Mouse (Mus musculus) v-Abl transformed pro-B cells (cell line): ENCODE results near the gene Tmc7.

ENCODE experiments used
- in situ Hi-C, 2 experiments: fragments of 400-800 bp; cut with MboI; formaldehyde crosslinking; loops; one replicate each; pipeline ENCODE4 v1.15.1; 2025; ENCODE audit not compliant: unreplicated experiment in 2 of 2

Tmc7 gene

DNA sequence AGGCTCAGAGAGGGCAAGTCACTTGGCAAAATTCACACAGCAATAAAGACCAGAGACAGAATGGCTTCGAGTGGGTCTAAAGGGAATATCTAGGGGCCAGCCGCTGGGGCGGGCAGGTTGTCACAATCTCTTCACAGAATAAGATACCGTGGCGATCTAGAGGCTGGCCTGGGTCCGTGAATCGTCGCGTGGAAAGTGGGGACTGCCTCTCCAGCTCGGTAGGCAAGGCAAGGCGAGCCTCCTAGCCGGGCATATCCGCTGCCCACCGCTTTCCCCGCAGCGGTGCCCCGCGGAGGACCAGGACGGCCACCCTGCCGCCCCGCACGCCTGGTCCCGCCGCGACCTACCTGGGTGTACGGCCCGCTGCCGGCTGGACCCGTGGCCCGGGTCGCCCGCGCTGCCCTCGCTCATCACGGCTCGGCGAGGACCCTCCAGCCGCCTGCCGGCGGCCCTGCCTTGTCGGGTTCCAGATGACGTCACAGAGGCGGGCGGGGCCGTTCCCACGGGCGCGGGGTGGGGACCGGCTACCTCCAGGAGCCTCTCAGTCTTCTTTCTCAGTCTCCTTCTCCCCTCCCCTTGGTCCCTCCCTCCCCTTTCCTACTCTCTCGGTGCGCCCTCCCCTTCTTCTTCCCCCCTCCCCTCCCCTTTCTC lies at the start of gene Tmc7:
Gene Tmc7, minus strand, starts transcription at position 480 of the 651 bp plus-strand sequence.
- in situ Hi-C loops, result no loop called here

DNA sequence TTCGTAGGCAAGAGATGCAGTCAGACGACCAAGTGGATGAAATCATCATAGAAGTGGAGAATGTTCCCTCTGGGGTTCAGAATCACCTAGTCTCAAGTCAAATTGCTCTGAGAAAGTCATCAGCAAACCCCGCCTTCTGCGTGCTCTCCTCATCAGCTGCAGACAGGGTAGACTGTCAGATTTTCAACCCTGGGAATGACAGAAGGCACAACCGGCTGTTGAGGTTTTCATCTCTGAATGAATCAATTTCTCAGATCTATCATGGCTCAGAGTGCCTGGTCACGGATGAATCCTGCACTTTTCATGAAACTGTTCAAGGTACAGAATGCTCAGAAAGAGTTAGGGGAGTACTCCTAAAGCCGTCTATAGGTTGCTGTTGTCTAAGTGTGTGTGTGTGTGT lies 49.4 kb upstream of the Tmc7 start:
- in situ Hi-C loops, result loop anchor here in 1 of 2 experiments (25.0 kb wide), 1 partner anchor 822 kb away; no protein-coding TSS in a partner anchor

DNA sequence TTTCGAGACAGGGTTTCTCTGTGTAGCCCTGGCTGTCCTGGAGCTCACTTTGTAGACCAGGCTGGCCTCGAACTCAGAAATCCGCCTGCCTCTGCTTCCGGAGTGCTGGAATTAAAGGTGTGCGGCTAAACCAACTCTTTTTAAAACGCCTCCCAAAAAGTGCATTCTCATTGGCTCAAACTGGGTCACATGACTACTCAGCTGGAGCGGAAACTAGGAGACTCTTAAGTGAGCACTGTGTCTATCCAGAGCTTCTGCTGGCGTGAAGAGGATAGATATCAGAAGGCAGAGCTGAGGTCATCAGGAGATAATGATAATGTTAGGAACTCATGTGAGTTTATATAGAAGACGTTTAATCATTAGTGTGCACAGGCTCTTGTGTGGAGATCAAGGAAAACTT lies 48.6 kb upstream of the Tmc7 start:
- in situ Hi-C loops, result loop anchor here in 1 of 2 experiments (25.0 kb wide), 1 partner anchor 821 kb away; no protein-coding TSS in a partner anchor

DNA sequence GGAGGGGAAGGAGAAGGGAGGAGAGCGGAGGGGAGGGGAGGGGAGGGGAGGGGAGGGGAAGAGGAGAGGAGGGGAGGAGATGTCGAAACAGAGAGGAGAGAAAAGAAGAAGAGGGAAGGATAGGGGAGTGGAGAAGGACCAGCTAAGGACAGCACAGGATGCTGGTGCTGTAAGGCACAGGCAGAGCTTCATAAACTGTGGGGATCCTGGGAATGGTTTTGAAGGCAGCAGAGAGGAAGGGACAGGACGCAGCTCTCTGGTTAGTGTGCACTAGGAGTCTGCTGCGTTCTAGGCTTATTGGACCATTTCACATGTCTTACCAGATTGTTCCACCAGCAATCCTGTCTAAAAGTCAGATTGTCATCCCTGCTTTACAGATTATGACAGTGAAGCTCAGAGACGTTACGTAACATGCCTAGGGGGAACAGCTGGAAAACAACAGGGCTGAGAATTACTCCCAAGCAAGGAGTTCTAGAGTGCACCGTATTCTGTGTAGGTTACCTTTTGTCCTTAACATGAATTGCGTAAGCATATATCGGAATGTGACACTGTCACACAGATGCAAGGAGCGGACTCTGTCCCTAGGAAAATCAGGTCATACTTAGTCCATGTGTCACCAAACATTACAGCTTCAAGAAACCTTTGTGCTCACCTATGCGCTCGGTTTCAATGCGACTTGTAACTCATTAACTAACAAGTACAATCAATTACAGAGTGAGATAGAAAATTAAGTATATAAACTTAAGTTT lies 43.2 kb upstream of the Tmc7 start:
- in situ Hi-C loops, result loop anchor here in 1 of 2 experiments (25.0 kb wide), 1 partner anchor 815 kb away; no protein-coding TSS in a partner anchor

DNA sequence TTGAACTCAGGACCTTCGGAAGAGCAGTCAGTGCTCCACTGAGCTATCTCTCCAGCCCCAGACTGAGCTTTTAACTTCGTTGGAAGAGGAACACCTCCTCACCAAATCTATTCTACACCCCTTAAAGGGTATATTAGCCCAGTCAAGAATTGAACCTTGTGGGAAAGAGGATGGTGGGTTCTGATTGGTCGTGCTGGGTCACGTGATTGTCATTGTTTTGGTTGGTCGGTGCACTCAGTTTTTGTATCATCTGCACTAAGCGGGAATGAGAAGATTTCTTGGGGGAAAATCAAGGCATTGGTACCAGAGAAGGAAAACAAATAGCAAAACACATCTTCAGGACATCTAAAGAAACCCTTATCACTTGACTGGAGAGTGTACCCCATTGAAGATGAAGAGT lies 36.6 kb upstream of the Tmc7 start:
- in situ Hi-C loops, result loop anchor here in 1 of 2 experiments (25.0 kb wide), 1 partner anchor 366 kb away; the partner anchor contains the start of gene Gprc5b

DNA sequence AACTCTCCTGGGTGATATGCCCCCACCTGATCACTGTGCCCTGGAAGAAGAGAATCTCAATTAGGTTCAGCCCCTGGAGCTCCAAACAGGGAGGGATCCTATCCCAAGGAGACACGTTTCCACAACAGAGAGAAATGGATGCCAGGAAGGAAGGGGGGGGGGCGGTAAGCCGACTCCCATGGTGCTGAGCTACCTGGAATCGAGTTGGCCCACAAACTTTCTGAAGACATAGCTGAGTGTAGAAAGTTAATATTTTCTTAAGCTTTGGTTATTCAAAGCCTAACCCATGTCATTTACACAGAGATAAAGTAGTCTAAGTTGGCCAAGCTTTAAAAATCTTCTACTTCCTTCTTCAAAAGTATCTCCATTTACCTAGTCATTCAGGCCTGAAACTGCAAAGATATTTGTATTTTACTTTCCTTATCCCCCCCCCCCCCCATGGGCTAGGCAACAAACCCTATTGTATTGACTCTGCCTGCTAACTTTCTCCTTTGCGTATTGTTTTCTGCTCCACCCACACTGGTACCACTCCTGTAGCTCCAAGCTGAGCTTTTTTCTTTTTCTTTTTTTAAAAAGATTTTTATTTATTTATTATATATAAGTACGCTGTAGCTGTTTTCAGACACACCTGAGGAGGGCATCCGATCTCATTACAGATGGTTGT lies 35.8 kb upstream of the Tmc7 start:
- in situ Hi-C loops, result loop anchor here in 1 of 2 experiments (25.0 kb wide), 1 partner anchor 367 kb away; the partner anchor contains the start of gene Gprc5b

DNA sequence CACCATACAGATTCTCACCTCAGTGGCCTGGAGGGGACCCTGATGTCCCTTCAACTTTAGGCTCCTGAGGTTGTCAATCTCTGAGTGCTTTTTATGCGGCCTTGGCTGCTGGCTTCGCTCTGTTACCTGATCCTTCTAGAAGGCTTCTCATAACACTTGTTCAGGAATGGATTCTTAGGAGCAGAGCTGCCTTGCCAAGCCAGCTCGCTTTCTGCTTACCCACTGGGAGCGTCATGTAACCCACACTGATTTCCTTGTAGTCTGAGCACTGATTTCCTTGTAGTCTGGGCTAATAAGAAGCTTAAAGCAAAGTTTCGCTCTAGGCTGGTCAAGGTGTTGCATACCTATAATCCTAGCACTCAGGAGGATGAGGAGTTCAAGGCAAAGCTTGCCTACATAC lies 33.6 kb upstream of the Tmc7 start:
- in situ Hi-C loops, result loop anchor here in 1 of 2 experiments (25.0 kb wide), 1 partner anchor 369 kb away; the partner anchor contains the start of gene Gprc5b

DNA sequence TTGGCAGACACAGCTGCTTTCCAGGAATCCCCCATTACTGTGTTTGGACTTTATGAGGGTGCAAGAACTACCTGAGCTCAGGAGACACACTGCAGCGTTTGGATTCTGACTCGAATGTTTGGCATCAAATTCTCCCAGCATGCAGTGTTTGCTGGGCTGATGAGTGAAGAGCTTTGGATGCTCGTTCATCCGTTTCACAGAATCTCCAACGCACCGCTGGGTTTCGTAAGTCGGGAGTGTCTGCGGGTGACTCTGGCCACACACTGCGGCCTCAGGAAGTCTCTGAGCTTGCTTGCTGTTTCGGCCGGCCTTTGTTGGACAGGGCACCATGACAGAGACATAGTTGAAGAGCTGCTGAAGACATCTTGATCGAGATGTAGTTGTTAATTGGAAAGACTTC lies 29.5 kb upstream of the Tmc7 start:
- in situ Hi-C loops, result loop anchor here in 1 of 2 experiments (25.0 kb wide), 1 partner anchor 373 kb away; the partner anchor contains the start of gene Gprc5b

DNA sequence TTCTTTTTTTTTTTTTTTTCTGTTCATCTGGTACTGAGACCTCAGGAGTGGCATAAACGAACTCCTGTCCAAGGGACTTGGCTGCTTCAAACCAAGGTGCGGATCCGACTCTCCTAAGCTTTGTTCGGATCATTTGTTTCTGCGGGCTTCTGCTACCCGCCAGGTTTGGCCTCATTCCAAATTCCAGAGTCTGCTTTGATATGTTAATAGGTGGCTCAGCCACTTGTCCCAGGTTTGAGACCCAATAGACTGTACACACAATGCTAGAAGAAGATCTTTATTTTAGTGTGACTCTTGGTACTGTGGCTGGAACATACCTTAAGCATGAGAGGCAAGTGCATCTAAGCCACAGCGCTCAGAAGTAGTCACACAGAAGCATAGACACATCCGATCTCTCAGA lies 27.4 kb upstream of the Tmc7 start:
- in situ Hi-C loops, result loop anchor here in 1 of 2 experiments (25.0 kb wide), 1 partner anchor 375 kb away; the partner anchor contains the start of gene Gprc5b

DNA sequence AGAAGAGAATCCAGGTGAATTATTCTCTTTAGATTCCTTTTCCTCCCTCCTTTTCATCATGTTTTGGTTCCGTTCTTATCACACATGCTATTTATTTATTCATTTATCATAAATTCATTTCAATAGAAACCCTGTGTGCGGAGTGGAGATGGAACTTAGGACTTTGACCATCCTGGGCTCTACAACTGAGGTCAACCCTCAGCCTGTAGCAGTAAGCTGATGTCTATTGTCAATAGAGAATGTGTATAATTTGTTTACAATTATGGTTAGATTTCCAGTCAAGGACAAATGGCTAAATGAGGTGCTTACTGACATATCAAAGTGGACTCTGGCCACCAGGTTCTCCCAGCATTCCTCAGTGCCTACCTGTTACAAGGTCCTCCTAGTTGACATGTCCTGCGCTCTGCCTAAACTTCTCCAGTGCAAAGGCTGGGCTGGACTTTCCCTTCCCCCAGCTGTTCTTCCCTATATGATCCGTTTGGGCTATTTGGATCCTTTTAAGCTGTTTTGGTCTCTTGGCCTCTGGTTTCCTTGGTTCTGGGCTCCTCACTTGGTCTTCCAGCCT lies 26.7 kb upstream of the Tmc7 start:
- in situ Hi-C loops, result loop anchor here in 1 of 2 experiments (25.0 kb wide), 1 partner anchor 376 kb away; the partner anchor contains the start of gene Gprc5b

DNA sequence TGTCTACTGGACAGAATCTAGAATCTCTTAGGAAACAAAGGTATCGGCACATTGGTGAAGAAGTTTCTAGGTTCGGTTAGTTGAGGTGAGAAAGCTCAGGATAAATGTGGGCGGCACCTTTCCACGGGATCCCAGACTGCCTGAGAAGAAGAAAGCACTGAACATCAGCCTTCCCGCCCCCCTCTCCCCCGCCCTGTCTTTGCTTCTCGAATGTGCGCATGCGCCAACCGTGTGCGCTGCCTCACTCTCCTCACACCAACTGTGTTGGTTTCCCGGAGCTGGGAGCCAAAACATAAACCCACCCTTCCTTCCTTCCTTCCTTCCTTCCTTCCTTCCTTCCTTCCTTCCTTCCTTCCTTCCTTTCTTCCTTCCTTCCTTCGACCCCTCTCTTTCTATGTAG lies 26.2 kb upstream of the Tmc7 start:
- in situ Hi-C loops, result loop anchor here in 1 of 2 experiments (25.0 kb wide), 1 partner anchor 377 kb away; the partner anchor contains the start of gene Gprc5b

DNA sequence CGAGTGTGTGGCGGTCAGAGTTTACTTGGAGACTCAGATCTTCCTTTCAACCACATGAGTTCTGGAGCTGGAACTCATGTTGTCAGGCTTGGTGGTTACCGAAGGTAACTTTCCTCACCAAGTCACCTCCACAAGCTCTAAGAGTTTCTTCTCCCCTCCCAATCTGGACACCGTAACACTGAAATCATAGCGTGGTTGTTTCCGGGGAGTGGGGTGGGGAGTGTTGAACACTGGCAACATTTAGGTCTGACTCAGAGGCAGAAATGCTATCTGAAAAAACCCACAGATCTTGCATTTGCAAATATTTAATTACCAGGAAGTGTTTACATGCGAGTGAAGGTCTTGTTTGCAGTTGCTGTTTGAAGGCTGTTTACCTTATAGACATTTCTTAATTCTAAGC lies 25.3 kb upstream of the Tmc7 start:
- in situ Hi-C loops, result loop anchor here in 1 of 2 experiments (25.0 kb wide), 1 partner anchor 377 kb away; the partner anchor contains the start of gene Gprc5b

DNA sequence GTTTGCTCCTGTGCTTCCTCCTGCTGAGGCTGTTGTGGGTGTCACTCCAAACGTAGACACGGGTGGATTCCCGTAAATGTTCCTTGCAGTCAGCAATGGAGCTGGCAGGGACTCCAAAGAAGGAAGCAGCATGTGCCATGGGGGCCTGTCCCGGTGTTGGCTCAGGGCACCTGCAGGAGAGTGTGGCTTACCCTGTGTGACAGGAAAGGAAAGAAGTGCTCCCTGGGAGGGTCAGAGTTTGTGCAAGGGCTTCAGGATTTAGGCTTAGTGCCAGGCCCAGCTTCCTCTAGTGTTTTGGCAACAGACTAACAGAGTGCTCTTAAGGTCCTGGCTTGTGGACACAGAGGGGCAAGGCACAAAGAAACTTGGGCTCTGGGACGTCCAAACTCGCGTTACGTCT lies 20.3 kb upstream of the Tmc7 start:
- in situ Hi-C loops, result loop anchor here in 1 of 2 experiments (25.0 kb wide), 1 partner anchor 382 kb away; the partner anchor contains the start of gene Gprc5b

DNA sequence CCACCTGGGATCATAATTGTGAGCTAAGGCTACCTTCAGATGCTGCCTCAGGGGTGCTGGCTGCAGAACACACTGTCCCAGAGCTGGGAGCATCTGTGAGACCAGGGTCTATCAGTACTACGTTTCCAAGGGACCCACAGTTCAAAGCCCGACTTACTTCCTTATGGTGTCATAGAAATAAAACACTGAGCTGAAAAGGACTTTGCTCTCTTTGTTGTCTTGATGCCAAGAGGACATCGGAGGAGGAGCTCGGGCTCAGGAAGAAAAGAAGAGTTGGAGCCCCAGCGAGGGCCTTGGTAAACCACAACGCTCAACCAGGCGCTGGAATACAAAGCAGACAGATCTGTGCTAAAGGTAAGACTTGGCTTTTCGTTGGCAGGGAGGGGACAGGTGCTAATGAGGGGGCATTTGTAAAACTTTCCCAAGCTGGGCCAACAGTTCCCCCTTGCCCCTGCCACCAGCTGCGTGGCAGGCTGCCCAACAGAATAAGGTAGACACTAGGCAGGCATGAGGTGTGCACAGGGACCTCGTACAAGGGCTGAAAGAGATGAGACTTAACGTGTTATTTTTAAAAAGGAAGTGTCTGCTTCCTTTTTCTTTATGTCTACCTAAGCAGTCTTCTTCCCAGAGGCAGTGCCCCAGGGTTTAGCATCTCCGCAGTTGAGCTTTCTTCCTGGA lies 15.6 kb upstream of the Tmc7 start:
- in situ Hi-C loops, result loop anchor here (5.0 to 25.0 kb wide), 8 partner anchors 73 to 875 kb away; partner anchors contain the start of genes Arl6ip1 (in 1 of the 2), Gprc5b (in 1 of the 2) and Umod (in 1 of the 2)

DNA sequence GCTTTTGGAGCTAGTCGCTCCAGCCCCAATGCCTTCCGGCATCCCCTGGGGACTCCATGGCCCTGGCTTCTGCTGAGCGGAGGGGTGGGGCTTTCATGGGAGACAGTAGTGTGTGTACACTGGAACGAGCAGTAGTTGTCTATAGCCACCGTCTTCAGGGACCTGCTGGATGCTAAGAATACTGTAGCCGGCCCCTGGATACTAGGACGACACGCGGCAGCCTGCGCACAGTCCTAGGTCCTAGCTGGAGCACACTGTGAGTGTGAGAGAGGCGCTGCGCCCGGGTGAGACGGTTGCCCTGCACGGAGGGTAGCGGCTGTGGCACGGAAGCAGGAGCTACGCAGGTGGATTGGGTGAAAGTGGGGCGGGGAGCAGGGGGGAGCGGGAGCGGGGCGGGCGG lies 12.7 kb upstream of the Tmc7 start, which contains the start of gene Tmc5:
Gene Tmc5, plus strand, starts transcription at position 97 of the 400 bp plus-strand sequence.
- in situ Hi-C loops, result loop anchor here (5.0 to 10.0 kb wide), 7 partner anchors 70 to 878 kb away; partner anchors contain the start of genes Arl6ip1 (in 1 of the 2) and Umod (in 1 of the 2)

DNA sequence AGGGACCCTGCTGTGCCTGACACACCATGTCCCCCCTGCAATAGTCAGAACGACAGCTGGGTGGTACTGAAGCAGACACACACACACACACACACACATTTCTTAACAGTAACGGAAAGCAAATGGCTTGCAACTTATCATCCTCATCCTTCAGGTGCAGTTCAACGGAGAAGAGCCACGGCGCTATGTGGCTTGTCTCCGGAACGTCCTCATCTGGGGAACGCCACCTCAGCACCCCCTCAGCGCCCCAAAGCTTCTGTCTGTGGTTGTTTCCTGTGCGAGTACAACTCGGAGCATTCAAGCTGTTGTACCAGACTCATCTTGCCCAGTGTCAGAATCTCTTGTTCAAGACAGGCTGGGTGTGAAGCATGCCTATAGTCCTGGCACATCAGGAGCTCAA lies 11.7 kb upstream of the Tmc7 start:
- in situ Hi-C loops, result loop anchor here (5.0 to 10.0 kb wide), 7 partner anchors 69 to 879 kb away; partner anchors contain the start of genes Arl6ip1 (in 1 of the 2) and Umod (in 1 of the 2)

DNA sequence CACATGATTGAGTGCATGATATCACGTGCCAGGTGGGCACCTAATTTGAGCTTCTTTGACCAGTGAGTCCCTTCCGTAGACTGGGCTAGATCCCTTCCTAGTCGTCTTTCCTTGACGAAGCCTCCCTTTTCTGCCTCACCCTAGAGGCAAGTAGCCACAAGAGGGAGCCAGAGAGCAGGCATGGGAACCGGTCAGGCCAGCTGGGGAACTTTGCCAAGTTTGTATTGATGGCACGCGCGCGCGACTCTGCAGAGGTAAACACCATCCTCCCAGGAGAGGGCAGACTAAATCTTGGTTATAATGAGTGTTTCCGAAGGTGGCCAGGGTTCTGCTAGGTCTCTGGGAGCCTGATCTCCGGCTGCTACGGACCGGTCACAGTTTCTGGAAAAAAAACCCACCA lies 10.7 kb upstream of the Tmc7 start:
- in situ Hi-C loops, result loop anchor here (5.0 to 10.0 kb wide), 7 partner anchors 68 to 880 kb away; partner anchors contain the start of genes Arl6ip1 (in 1 of the 2) and Umod (in 1 of the 2)

DNA sequence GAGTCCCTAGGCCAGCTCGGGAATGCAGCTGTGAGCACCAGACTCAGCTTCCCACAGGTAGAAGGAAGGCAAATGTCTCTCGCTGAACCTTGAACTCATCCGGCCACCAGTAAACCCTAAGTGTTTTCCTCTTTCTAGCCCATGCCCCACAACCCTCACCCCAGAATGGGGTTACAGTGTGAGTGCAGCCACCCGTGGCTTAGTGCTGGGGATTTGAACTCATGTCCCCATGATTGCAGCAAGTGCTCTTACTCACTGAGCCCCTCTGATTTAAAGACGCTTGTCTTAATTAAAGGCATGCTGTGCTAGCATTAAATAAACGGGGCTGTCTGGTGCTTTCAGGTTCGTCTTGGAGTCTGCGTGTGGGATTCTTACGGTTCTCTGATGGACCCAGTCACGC lies 10.1 kb upstream of the Tmc7 start:
- in situ Hi-C loops, result loop anchor here (5.0 to 10.0 kb wide), 8 partner anchors 47 to 880 kb away; partner anchors contain the start of genes Arl6ip1 (in 1 of the 2) and Umod (in 1 of the 2)
